Mouse (Mus musculus) E14TG2a.4 (cell line): ENCODE results near the gene Ssh1.

ENCODE experiments used
- CTCF ChIP-seq: conservative IDR thresholded peaks from 2 replicates; pipeline ENCODE4 v1.5.1; 2014; ENCODE audit warnings: low read length
- POU5F1 ChIP-seq: IDR thresholded peaks from 2 replicates; pipeline ENCODE4 v1.6.1; 2014; ENCODE audit warnings: low read length, borderline replicate concordance

- TF ChIP-seq CTCF (no peak), POU5F1 (no peak)
Measured at GRCm38 (mm10) chr5:113919060-113919459, 74.6 kb downstream of the Ssh1 start.
